In the genomic region with DNA sequence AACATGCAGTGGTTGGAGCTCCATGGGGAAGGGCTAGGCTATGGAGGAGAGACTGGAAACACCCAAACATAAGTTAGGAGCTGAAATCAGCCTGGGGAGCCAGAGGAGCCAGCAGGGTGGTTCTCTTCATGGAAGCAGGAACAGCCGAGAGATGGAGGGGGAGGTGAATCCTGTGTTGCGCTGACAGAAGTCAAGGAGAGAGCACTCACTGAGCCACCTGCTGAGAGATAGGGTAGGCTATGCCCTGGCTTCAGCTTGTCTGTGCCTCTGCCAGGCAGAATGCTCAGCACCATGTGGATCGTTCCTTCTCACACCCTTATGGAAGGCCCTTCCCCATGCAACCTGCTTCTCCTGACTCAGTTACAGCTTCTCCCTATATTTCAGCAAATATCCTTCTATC, we compare ENCODE assay signal across 15 mouse cellular contexts. TPM values are rescaled to one million over a fixed set of nuclear protein-coding genes. Genes with fewer than 3 reads are reported as not detected.
"Had no signal": no experiment of that assay in that cellular context is flagged by ENCODE, and none has a peak within 500 bp of the region (broad histone marks: within the 10 kb centered on the region; RNA-seq: fewer than 3 reads in every experiment).

No protein-coding gene starts in this region.

- H3K27ac ChIP-seq: kidney, postnatal 0 days; limb, embryonic 15.5 days; liver, embryonic 12.5 days; midbrain, embryonic 12.5 days; neural tube, embryonic 15.5 days had no signal

- ATAC-seq: liver, embryonic 12.5 days had no signal

- H3K4me1 ChIP-seq: liver, embryonic 12.5 days had no signal

- H3K9me3 ChIP-seq: limb, embryonic 15.5 days; liver, embryonic 12.5 days; midbrain, embryonic 12.5 days; neural tube, embryonic 15.5 days had no signal

- H3K27me3 ChIP-seq: limb, embryonic 15.5 days; liver, embryonic 12.5 days; neural tube, embryonic 15.5 days had no signal

- DNase-seq: kidney, adult 9 months; kidney, postnatal 36 days; lung, embryonic 14.5 days; lung, postnatal 10 days; lung, postnatal 4 days; right cerebral cortex, postnatal 25 days; thymus, adult 18-20 months; thymus, postnatal 14 days had no signal

- H3K9ac ChIP-seq: limb, embryonic 15.5 days; liver, embryonic 12.5 days; lung, embryonic 14.5 days; midbrain, embryonic 12.5 days; neural tube, embryonic 15.5 days had no signal

- H3K4me2 ChIP-seq: limb, embryonic 15.5 days; liver, embryonic 12.5 days; lung, embryonic 14.5 days; midbrain, embryonic 12.5 days; neural tube, embryonic 15.5 days had no signal

- H3K4me3 ChIP-seq: limb, embryonic 15.5 days; liver, embryonic 12.5 days; midbrain, embryonic 12.5 days; myocyte; neural tube, embryonic 15.5 days had no signal

- H3K36me3 ChIP-seq: limb, embryonic 15.5 days; liver, embryonic 12.5 days; midbrain, embryonic 12.5 days; neural tube, embryonic 15.5 days had no signal

RNA-seq across cellular contexts. Expression of a gene that starts 36.3 kb away (rescaled TPM):
- total RNA-seq: megakaryocyte, adult 5-6 weeks had no signal
